Mouse (Mus musculus): ENCODE data around the gene Ppm1f.
"Not testable (repeated sequence)": the region's sequence is repeated elsewhere in the genome, so short reads cannot be mapped to it uniquely, and the experiment has no call there.

Ppm1f gene

GRCm38 (mm10) chr16:16896382-16897055, at the start of gene Ppm1f:
Gene Ppm1f (plus strand): TSS chr16:16896469.
- peak; percentile 89 for DNase-seq (ENCODE audit: low spot score)

GRCm38 (mm10) chr16:16849196-16849595, 47.1 kb upstream of the Ppm1f start:
- DNase-seq (ENCODE audit: low spot score), result no peak

- no peak for DNase-seq (ENCODE audit: low spot score)
Measured at GRCm38 (mm10) chr16:16852411-16852810, 43.9 kb upstream of the Ppm1f start.

GRCm38 (mm10) chr16:16854836-16855235, 41.4 kb upstream of the Ppm1f start:
- DNase-seq (ENCODE audit: low spot score), result peak; percentile 24

GRCm38 (mm10) chr16:16855541-16855940, 40.7 kb upstream of the Ppm1f start:
- no peak for DNase-seq (ENCODE audit: low spot score)

- DNase-seq (ENCODE audit: low spot score), result not testable (repeated sequence)
Measured at GRCm38 (mm10) chr16:16856054-16856453, 40.2 kb upstream of the Ppm1f start.

- DNase-seq (ENCODE audit: low spot score), result no peak
Measured at GRCm38 (mm10) chr16:16856731-16857476, 39.4 kb upstream of the Ppm1f start.

GRCm38 (mm10) chr16:16862288-16862687, 34.0 kb upstream of the Ppm1f start:
- DNase-seq (ENCODE audit: low spot score), result no peak

- no peak for DNase-seq (ENCODE audit: low spot score)
Measured at GRCm38 (mm10) chr16:16863978-16864377, 32.3 kb upstream of the Ppm1f start, which contains the start of gene Igll1. Gene Igll1 (minus strand): TSS chr16:16863985.

GRCm38 (mm10) chr16:16865217-16865616, 31.1 kb upstream of the Ppm1f start:
- no peak for DNase-seq (ENCODE audit: low spot score)

GRCm38 (mm10) chr16:16865696-16866561, 30.3 kb upstream of the Ppm1f start:
- no peak for DNase-seq (ENCODE audit: low spot score)

GRCm38 (mm10) chr16:16870241-16870616, 26.0 kb upstream of the Ppm1f start:
- DNase-seq (ENCODE audit: low spot score), result no peak

GRCm38 (mm10) chr16:16870617-16871331, 25.5 kb upstream of the Ppm1f start, which contains the start of the genes Top3b and Vpreb1:
Gene Top3b (plus strand): TSS chr16:16870736.
Gene Vpreb1 (minus strand): TSS chr16:16870843.
- peak; percentile 86 for DNase-seq (ENCODE audit: low spot score)

- DNase-seq (ENCODE audit: low spot score), result no peak
Measured at GRCm38 (mm10) chr16:16879025-16879424, 17.2 kb upstream of the Ppm1f start.

GRCm38 (mm10) chr16:16888341-16888740, 7.9 kb upstream of the Ppm1f start:
- DNase-seq (ENCODE audit: low spot score), result no peak

- no peak for DNase-seq (ENCODE audit: low spot score)
Measured at GRCm38 (mm10) chr16:16892366-16892765, 3.9 kb upstream of the Ppm1f start.

GRCm38 (mm10) chr16:16896015-16896381, 271 bp upstream of the Ppm1f start:
- DNase-seq (ENCODE audit: low spot score), result no peak

GRCm38 (mm10) chr16:16897056-16897584, 851 bp downstream of the Ppm1f start:
- DNase-seq (ENCODE audit: low spot score), result no peak

GRCm38 (mm10) chr16:16902329-16902728, 6.1 kb downstream of the Ppm1f start:
- DNase-seq (ENCODE audit: low spot score), result no peak

GRCm38 (mm10) chr16:16903188-16903587, 6.9 kb downstream of the Ppm1f start:
- no peak for DNase-seq (ENCODE audit: low spot score)

- DNase-seq (ENCODE audit: low spot score), result no peak
Measured at GRCm38 (mm10) chr16:16907799-16908198, 11.5 kb downstream of the Ppm1f start.

Measured in left cerebral cortex, adult 11 months (tissue).